Mouse (Mus musculus) thymus, postnatal 14 days (tissue): ENCODE results near the gene Xirp2.

Experiments
- DNase-seq: peaks from one replicate; pipeline ENCODE4 v3.0.0; 2021

The Xirp2 gene

DNA sequence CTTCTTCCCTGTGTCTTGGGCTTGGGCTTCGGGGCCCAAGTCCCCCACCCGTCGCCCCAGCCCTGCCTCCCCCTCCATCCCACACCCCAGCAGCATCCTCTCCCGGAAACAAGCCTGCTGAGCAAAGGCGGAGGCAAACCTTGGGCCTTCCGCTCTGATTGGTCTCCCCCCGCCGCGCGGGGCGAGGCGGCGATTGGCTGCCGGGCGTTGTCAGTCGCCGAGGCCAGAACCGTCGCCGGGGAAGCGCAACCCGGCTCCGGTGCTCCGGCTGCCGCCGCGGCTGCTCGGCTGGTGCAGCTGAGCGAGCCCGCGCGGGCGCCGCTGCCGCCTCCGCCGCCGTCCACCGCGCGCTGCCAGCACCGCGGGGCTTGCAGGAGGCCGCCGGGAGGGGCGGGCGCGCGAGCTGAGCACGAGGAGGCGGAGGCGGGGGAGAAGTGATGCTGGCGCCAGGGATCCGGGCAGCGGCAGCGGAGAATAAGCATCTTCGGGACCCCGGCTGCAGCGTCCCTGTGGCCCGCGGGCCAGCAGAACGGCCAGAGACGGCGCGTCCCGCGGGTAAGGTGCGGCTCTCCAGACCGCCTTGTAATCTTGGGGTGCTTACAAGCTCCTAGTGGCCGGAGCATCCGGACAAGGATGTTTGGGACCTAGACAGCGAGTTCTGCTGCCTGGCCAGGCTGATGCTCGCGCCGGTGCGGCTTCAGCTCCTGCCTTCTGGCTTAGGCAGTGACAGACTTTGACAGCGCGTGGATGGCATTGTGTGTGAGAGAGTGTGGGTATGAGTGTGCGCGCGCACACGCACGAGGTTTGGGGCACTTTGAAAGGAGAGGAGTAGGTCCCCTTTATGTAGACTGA, 119.9 kb downstream of the Xirp2 start, which contains the start of gene B3galt1:
Gene B3galt1, plus strand, starts transcription at position 392 of the 852 bp plus-strand sequence.
- peak; percentile 37 for DNase-seq

DNA sequence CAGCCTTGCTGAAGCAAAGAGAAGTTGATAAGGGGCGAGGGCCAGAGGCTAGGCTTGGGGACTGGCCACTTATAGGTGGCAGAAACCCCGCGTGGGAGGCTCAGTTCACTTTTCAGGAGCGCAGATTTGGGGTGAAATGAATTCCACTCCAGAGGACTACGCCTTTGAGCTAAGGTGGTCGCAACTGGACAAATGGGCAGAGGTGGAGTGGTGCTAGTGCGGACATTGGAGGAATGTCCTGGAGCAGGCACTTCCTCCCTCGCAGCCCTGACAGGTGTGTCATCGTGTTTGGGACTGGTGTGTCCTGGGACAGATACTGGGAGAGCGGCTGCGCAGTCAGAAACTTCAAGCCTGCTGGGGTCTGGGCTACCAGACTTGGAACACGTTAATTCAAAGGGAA, 120.8 kb downstream of the Xirp2 start:
- DNase-seq, result no peak

DNA sequence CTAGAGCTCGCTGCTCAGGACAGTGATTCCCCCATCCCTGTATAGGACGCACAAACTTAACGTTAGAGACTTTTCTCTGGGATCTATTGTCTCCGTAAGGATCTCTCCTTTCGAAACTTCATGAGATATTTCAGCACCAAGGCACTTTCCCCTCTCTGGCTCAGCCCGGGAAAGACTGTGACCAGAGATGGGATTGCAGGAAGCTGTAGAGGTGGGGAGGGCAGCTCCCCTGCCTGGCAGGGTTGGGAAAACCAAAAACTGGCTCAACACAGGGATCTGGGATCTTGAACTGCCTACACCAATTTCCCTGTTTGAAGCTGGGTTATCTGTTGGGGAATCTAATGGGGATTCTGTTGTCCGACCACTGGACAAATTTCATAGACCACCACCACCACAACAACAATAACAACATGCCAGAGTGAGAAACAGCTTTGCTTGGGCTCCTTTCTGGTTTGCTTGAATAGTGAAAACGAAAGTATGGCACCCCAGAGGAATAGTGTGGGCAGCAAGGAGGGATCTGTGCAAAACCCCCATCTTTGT, 121.4 kb downstream of the Xirp2 start:
- DNase-seq, result no peak
